11 mouse cellular contexts compared by ENCODE assay signal in the genomic region with DNA sequence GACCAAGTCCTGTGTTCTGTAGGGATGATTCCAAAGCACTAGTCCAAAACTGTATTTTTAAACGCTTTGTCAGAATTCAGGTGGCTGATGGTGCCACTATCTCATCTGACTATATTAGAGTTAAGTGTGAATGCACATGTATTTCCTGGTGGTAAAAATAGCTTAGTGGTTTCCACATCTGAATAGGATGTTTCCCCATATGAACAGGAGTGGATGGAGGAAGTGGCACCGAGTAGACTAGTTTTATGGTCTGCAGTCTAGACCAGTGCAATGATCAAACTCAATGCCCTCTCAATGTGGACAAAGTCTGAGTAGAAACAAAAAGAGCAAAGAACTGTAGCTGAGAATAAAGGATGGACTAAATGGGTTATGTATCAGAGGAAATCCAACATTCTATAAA.
"Had no signal": no experiment of that assay in that cellular context is flagged by ENCODE, and none has a peak within 500 bp of the region (broad histone marks: within the 10 kb centered on the region; RNA-seq: fewer than 3 reads in every experiment).

No protein-coding gene starts in this region.

- DNase-seq: kidney, adult 8-10 months; kidney, postnatal 25 days; lung, adult 18-20 months; retina, postnatal 1 day had no signal

- H3K4me3 ChIP-seq: left cerebral cortex, adult 2 months; limb, embryonic 15.5 days; midbrain, embryonic 13.5 days; myocyte; neural tube, embryonic 12.5 days had no signal

- H3K9ac ChIP-seq: limb, embryonic 15.5 days; liver, embryonic 14.5 days; midbrain, embryonic 13.5 days; neural tube, embryonic 12.5 days had no signal

- H3K36me3 ChIP-seq: limb, embryonic 15.5 days; midbrain, embryonic 13.5 days; neural tube, embryonic 12.5 days had no signal

- H3K27ac ChIP-seq: left cerebral cortex, adult 2 months; limb, embryonic 15.5 days; liver, embryonic 14.5 days; midbrain, embryonic 13.5 days; neural tube, embryonic 12.5 days had no signal

- H3K9me3 ChIP-seq: limb, embryonic 15.5 days; midbrain, embryonic 13.5 days; neural tube, embryonic 12.5 days had no signal

- H3K4me2 ChIP-seq: limb, embryonic 15.5 days; midbrain, embryonic 13.5 days; neural tube, embryonic 12.5 days had no signal

- H3K27me3 ChIP-seq: limb, embryonic 15.5 days; neural tube, embryonic 12.5 days had no signal

- ATAC-seq: intestine, embryonic 16.5 days; midbrain, embryonic 13.5 days had no signal

- H3K4me1 ChIP-seq: limb, embryonic 15.5 days; midbrain, embryonic 13.5 days; neural tube, embryonic 12.5 days had no signal
